Mouse (Mus musculus) left cerebral cortex, adult 8-10 months (tissue): Measurements from ENCODE around the gene Prom1. TPM values are rescaled to one million over a fixed set of nuclear protein-coding genes. Genes with fewer than 3 reads are reported as not detected.
"Not testable (repeated sequence)": the region's sequence is repeated elsewhere in the genome, so short reads cannot be mapped to it uniquely, and the experiment has no call there.

Source experiments
- DNase-seq, 2 experiments: peaks; one replicate each; pipeline ENCODE4 v3.0.0; 2022; ENCODE audit warnings: low spot score in 2 of 2
- total RNA-seq, 4 experiments: library from RNA; stranded (reverse); gene quantifications; 2 replicates each; pipeline ENCODE4 v1.2.4; 2022

Gene Prom1
- total RNA-seq: 10 to 100 TPM; 13.0 to 21.6 (median 17.1) TPM

DNA sequence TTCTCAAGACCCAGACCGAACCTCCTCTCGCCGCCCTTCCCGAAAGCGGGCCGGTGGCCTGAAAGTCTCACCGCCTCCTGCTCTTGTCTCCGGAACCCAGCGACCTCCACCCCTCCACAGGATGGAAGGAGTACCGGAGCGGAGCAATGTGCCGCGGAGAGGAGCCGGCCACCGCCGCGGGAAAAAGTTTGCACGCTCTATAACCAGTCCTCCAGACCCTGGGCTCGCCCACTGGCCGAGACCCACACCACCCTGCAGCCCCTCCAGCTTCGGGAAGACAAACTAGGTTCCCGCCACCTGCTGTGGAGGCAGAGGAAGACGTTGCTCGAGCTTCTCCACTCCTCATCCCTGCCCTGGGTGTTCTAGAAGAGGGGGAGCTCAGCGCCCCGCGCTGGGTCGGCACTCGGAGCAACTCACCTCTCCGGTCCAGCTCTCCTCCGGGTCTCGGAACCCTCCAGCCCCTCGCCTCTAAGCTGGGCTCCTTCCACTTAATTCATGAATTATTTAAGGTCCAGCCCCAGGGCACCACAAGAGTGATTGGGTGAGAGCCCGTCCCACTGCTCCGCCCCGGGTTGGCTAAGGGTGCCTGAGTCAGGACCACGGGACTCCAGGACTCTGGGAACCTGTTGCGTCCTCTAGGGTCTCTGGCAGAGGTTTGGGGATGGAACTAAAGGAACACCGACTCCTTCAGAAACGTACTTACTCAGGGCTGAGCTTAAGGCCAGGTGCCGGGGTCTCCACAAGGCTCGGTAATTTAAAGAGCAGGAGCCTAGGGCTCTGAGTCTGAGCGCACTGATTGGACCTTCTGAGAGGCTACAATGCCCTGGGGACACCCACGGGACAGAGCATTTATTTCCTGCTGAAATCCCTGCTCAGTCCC, at the start of gene Prom1:
Prom1 (minus strand) TSS at position 802 of the 880 bp plus-strand sequence.
- DNase-seq: no peak

GRCm38 (mm10) chr5:44147732-44148131, 45.9 kb upstream of the Prom1 start:
- DNase-seq: peak in 1 of 2 experiments; percentile 14

- DNase-seq: no peak
Measured at GRCm38 (mm10) chr5:44146437-44147332, 44.9 kb upstream of the Prom1 start.

- DNase-seq: no peak
Measured at GRCm38 (mm10) chr5:44143467-44144235, 41.8 kb upstream of the Prom1 start.

DNA sequence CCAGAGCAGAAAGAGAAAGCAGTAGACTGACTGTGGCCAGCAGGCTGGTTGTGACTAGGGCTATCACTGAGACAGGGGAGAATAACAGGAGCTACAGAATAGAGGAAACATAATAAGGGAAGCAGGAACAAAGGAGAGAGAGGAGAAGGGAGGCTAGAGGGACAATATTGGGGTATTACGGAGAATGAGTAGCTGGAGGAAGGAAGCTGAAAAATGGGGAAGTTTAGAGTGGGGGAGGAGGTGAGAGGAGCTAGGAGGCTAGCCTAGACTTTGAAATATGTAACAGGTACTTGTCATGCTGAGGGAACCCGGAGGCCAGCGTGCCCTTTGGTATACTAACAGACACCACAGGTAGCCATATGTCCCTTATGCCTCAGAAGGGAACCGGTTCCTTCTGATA, 25.7 kb upstream of the Prom1 start:
- DNase-seq: no peak

DNA sequence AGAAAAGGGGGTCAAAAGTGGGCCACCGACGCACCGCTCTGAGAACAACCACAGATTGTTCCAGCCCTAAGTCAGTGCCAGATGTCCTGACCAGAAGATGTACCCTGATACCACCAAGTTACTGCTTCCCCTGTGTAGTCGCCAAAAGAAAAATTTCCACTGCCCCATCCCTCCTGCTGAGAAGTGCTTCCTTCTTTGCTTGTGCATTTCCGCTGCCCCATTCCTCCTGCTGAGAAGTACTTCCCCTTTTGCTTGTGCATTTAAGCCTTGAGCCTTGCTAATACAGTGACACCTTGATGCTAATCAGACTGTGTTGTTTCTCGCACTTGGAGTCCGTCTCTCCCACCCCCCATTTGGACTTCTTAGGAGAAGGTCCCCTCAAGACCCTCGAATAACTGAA, 24.7 kb upstream of the Prom1 start:
- DNase-seq: not testable (repeated sequence)

- no peak for DNase-seq
Measured at GRCm38 (mm10) chr5:44121390-44121789, 19.6 kb upstream of the Prom1 start.

DNA sequence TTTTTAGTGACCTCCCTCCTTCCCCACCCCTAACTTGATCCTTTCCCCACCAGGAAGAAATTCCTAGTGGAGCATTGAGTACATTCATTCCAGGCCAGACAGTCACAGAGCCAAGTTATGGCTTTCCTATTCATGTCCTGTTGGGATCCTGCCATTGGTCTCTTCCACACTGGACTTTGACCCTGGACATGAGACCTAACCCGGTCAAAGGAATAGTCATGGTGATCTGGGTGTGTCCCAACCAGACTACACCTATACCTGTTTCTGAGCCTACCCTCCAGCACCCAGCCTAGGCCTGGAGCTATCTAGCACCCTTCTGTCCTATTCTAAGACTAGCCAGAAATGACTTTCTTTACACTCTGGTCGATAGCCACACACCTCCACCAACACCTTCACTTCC, 11.3 kb upstream of the Prom1 start:
- DNase-seq: no peak

GRCm38 (mm10) chr5:44109121-44109520, 7.3 kb upstream of the Prom1 start:
- no peak for DNase-seq

DNA sequence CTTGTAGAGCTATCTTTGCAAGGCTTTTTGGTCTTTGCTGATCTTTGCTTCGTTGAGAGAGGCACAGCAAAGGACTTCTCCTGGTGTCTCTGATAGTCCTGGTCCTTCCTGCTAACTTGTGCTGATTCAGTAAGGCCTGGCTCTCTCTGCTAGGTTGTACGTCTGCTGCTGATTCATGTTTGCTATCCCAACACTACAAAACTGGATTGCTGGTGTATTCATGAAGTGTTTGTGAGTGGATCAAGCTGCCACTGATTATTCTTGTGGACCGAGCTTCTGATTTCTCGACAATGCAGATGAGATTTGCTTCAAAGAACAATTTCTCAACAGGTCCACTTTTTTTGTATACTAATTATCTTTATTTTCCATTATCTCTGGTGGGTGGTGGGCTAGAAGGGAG, 6.3 kb upstream of the Prom1 start:
- no peak for DNase-seq

DNA sequence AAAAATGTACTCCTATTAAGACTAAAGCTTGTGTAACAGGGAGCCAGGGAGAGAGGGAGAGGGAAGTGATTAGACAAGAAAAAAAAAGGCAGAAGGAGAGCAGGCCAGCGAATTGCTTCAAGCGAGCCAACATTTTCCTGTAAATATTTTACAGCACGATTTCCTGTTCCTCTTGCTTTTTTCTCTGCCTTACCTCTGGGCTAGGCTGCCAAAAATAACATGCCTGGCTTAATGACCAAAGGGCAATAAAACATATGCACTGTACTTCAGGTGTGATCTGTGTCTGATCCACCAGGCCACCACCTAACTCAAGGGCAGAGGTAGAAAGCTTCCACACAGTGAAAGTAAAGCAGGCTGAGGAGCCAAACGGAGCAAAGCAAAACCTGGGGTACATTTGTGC, 3.4 kb upstream of the Prom1 start:
- DNase-seq: no peak

DNA sequence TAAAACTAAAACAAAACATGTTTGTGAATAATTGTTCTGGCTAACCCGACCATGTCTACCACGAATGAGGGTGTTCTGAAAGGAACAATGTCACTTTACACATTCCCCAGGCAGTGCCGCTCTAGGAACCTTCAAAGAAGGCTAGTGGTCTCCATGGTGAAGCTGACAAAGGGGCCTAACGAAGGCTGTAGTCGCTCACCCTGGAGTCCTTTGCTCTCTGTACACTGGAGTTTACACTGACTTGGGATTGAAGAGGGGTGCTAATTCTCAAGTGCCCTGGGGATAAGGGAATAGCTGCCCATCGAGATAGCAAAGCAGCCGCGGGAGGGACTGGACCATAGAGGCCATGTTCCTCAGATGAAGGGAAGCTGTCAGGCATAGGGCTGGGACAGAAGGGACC, 2.9 kb upstream of the Prom1 start:
- no peak for DNase-seq

GRCm38 (mm10) chr5:44104120-44104519, 2.3 kb upstream of the Prom1 start:
- no peak for DNase-seq

GRCm38 (mm10) chr5:44103121-44103520, 1.3 kb upstream of the Prom1 start:
- no peak for DNase-seq

GRCm38 (mm10) chr5:44100544-44101230, 1.1 kb downstream of the Prom1 start:
- DNase-seq: no peak

- DNase-seq: no peak
Measured at GRCm38 (mm10) chr5:44100187-44100543, 1.7 kb downstream of the Prom1 start.

DNA sequence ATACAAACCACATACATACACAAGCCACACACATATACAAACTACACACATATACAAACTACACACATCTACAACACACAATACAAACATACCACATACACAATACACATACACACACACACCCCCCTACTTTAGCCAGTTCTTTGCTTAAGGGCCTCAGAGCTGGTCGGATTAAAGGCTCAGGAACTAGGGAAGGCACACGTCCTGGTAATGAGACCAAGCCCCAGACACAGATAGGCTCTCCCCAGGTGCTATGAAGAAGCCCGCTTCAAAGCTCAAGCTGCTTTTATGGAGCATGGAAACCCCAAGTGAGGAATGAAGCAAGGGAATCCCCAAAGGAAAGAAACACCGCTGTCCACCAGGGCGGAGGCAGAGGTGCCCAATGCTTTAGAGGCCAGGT, 4.8 kb downstream of the Prom1 start:
- no peak for DNase-seq

- DNase-seq: no peak
Measured at GRCm38 (mm10) chr5:44096106-44096505, 5.7 kb downstream of the Prom1 start.

DNA sequence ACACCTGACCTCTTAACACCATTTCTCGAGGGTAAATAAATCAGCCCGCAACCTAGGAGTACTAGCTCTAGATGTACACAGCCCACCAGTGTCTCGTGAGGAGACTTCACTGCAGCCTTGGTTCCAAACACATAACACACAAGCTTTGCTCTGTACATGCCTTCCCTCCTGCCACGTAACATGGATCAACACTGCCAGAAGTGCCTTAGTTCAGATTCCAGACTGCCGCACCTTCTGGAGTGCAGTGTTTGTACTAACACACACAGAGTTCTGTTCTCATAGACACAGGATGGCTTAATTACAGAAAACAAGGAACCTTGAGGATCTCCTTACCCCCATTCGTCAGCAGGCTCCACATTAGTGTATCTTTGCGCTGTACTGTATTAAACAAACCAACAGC, 6.1 kb downstream of the Prom1 start:
- no peak for DNase-seq

- no peak for DNase-seq
Measured at GRCm38 (mm10) chr5:44087034-44087433, 14.8 kb downstream of the Prom1 start.

GRCm38 (mm10) chr5:44085871-44086270, 16.0 kb downstream of the Prom1 start:
- no peak for DNase-seq
